Mouse (Mus musculus) liver, postnatal 0 days (tissue): ENCODE results near the gene Il22ra2. TPM values are rescaled to one million over a fixed set of nuclear protein-coding genes. Genes with fewer than 3 reads are reported as not detected.
A peak's percentile ranks its signal among the peaks of the same experiment; 100 is the strongest.

ENCODE experiments used
- ATAC-seq: fragments of 200-750 bp; cut with Nextera tagmentation; 2 replicates; pipeline ENCODE4 v1.8.0; 2017; ENCODE audit warnings: mild to moderate bottlenecking, moderate library complexity
- DNase-seq: peaks from one replicate; pipeline ENCODE4 v3.0.0-alpha.2; 2016
- H3K27ac ChIP-seq: fragments of 300-500 bp; sonication (generic); 2 replicates; pipeline ENCODE4 v1.5.1; 2014; ENCODE audit warnings: antibody characterized with exemption, moderate library complexity, mild to moderate bottlenecking, low read depth
- H3K27me3 ChIP-seq: fragments of 300-500 bp; sonication (generic); 2 replicates; pipeline ENCODE4 v1.6.1; 2014; ENCODE audit warnings: low read length, control low read depth, mixed read lengths; ENCODE audit not compliant: insufficient read depth
- H3K36me3 ChIP-seq: fragments of 300-500 bp; sonication (generic); replicated peaks from 2 replicates; pipeline ENCODE4 v1.6.1; 2014; ENCODE audit warnings: mild to moderate bottlenecking, control low read depth, low read length, moderate library complexity, mixed read lengths; ENCODE audit not compliant: insufficient read depth
- H3K4me1 ChIP-seq: fragments of 300-500 bp; sonication (generic); 2 replicates; pipeline ENCODE4 v1.6.1; 2014; ENCODE audit warnings: antibody characterized with exemption, mild to moderate bottlenecking, control low read depth; ENCODE audit not compliant: insufficient read depth
- H3K4me2 ChIP-seq: fragments of 300-500 bp; sonication (generic); 2 replicates; pipeline ENCODE4 v1.6.1; 2014; ENCODE audit warnings: low read depth, mild to moderate bottlenecking, low read length, moderate library complexity, mixed read lengths
- H3K4me3 ChIP-seq: fragments of 300-500 bp; sonication (generic); 2 replicates; pipeline ENCODE4 v1.5.1; 2014; ENCODE audit warnings: low read depth, low read length
- H3K9ac ChIP-seq: fragments of 300-500 bp; sonication (generic); replicated peaks from 2 replicates; pipeline ENCODE4 v1.6.1; 2014; ENCODE audit warnings: mild to moderate bottlenecking, moderate library complexity
- H3K9me3 ChIP-seq: fragments of 300-500 bp; sonication (generic); 2 replicates; pipeline ENCODE4 v1.6.1; 2016; ENCODE audit warnings: mild to moderate bottlenecking, control low read depth, low read length, mixed read lengths
- CTCF ChIP-seq: sonication (generic); IDR thresholded peaks from 2 replicates; pipeline ENCODE4 v1.5.1; 2016; ENCODE audit warnings: antibody characterized with exemption, low read depth
- EP300 ChIP-seq: IDR thresholded peaks from 2 replicates; pipeline ENCODE4 v1.6.1; 2016; ENCODE audit warnings: antibody characterized with exemption, low read depth, mild to moderate bottlenecking
- WGBS: fragments of 180-500 bp; shearing (Covaris S2); extraction: QIAGEN DNeasy Blood & Tissue Kit; methylation state at CpG from one replicate; pipeline ENCODE4 v1.1.7; 2014; ENCODE audit not compliant: insufficient replicate concordance; 5-methylcytosine and 5-hydroxymethylcytosine counted together
- polyA plus RNA-seq: library from polyadenylated mRNA; unstranded; fragments of >200 nt; fragmentation: Nextera tagmentation; extraction: Ambion mirVana; gene quantifications from 2 replicates; pipeline ENCODE4 v1.2.1, GENCODE M21; 2015

The Il22ra2 gene
- polyA plus RNA-seq, 1 experiment from 2014 or later = 0.06 TPM

DNA sequence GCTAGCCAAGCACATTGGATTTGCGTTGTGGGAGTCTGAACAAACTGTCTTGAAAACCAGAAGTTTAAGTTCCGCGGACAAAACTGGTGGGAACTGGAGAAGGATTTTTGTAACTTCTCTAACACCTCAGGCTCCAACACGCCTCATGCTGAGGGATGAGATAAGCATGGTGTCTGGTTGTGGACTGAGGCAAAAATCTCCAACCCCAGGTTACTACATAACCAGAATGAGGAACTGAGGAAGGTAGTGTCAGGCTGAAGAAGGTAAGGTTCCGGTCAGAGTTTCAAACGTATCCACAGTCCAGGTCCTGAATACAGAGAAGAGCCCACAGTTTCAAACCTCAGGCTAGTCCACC, 30.5 kb upstream of the Il22ra2 start:
- no peak for DNase-seq
- H3K27me3 ChIP-seq = no peaks in the 10 kb centered on the region
- no peak overlapping the region for H3K9ac ChIP-seq
- H3K4me1 ChIP-seq = peaks cover 30% of the 10 kb centered on the region
- peak overlapping the region; percentile 64 for H3K4me3 ChIP-seq
- H3K27ac ChIP-seq = peak overlapping the region; percentile 89
- H3K4me2 ChIP-seq = peak overlapping the region; percentile 78
- no peak for TF ChIP-seq EP300
- no peak for TF ChIP-seq CTCF
- peak; percentile 47 for ATAC-seq
- 14% methylated on average over 6 of the region's 6 CpGs for WGBS
- no peaks in the 10 kb centered on the region for H3K36me3 ChIP-seq
- no peaks in the 10 kb centered on the region for H3K9me3 ChIP-seq

DNA sequence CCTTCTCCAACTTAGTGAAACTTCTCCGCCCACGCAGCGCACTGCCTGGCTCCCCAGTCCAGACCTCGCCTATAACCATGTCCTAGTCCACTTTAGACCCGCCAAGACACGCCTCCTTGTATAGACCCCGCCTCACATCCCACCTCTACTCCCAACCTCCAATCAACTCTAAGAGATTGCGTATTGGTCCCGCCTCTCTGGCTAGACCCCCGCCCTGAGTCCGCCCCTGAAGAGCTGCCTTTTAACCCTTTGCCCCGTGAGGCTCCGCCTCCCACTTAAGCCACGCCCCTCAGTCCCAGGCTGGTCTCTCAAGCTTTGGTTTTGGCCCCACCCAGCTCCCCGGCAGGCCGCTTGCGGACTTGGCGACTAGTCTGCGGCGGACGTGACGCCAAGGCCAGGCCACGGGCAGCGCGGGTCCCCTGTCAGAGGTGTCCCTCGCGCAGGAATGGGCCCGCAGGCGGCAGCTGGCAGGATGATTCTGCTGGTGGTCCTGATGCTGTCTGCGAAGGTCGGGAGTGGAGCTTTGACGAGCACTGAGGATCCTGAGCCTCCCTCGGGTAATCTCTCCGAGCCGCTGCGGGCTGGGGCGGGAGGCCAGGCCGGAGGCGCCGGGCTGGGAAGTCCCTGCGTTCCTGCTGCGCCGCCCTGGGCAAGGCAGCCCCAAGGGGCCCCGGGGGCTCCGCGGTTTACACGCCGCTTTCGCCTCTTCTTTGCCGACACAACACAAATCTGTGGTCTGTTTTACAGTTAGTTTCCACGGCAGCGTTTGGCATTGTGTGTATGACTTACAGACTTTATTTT, 30.0 kb upstream of the Il22ra2 start, which contains the start of gene Ifngr1:
Gene Ifngr1, plus strand, starts transcription at position 309 of the 801 bp plus-strand sequence.
- H3K27ac ChIP-seq = peak within 1 kb of the TSS; percentile 89
- H3K36me3 ChIP-seq = no peaks in the 10 kb centered on the region
- H3K4me3 ChIP-seq = peak within 1 kb of the TSS; percentile 64
- ATAC-seq = peak; percentile 97
- under 1% methylated on average over 52 of the region's 52 CpGs for WGBS
- peak within 1 kb of the TSS; percentile 78 for H3K9ac ChIP-seq
- peaks cover 36% of the 10 kb centered on the region for H3K4me1 ChIP-seq
- no peaks in the 10 kb centered on the region for H3K9me3 ChIP-seq
- no peak for TF ChIP-seq EP300
- TF ChIP-seq CTCF = no peak
- peak; percentile 99 for DNase-seq
- H3K4me2 ChIP-seq = peak within 1 kb of the TSS; percentile 78
- H3K27me3 ChIP-seq = no peaks in the 10 kb centered on the region

DNA sequence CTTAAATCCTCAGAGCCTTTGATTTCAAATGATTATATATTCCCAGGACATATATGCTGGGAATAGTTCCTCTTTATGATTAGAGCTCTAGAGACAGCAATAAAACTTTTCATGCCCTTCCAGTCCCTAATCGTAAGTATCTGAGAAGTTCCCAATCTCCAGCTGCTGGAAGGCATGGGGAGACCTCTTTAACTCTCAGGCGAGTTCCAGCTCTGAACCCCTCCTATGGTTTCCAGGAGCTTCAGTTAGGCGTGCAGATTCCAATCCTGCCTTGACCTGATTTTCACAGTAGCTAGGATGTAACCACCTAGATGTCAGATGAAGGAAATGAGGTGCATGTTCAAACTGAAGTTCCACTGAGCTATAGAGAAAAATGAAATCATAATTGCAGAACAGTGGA, 29.2 kb upstream of the Il22ra2 start:
- no peaks in the 10 kb centered on the region for H3K27me3 ChIP-seq
- no peak for DNase-seq
- TF ChIP-seq CTCF = no peak
- TF ChIP-seq EP300 = no peak
- H3K27ac ChIP-seq = peak overlapping the region; percentile 89
- peak overlapping the region; percentile 78 for H3K9ac ChIP-seq
- peak overlapping the region; percentile 78 for H3K4me2 ChIP-seq
- no peaks in the 10 kb centered on the region for H3K36me3 ChIP-seq
- 0% methylated on average over 3 of the region's 3 CpGs for WGBS
- no peaks in the 10 kb centered on the region for H3K9me3 ChIP-seq
- H3K4me1 ChIP-seq = peaks cover 39% of the 10 kb centered on the region
- no peak for ATAC-seq
- H3K4me3 ChIP-seq = peak overlapping the region; percentile 64

DNA sequence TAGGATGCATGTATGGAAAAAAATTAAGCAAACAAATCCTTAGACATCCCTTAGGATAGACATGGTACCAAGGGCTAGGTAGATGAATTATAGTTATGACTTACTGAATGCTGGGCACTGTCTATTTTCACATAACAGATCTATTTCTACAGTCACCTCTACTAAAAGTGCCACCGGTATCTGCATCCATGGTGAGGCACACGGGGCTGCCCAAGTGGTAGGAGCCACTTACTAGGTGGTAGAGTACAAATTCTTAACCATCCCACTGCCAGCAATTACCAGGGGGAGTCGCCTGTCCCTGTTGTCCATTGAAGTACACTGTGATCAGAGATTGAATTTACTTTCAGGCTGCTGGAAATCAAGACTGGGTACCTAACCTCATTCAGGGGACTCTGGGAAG, 28.5 kb upstream of the Il22ra2 start:
- Histone ChIP-seq H3K27ac (peak overlapping the region; percentile 89; the same call in 1 of the 2 replicates), H3K36me3 (peaks cover 2% of the 10 kb centered on the region; the same call in 1 of the 2 replicates), H3K4me1 (peaks cover 39% of the 10 kb centered on the region), H3K9me3 (no peaks in the 10 kb centered on the region), H3K4me3 (peak overlapping the region; percentile 64), H3K27me3 (no peaks in the 10 kb centered on the region), H3K9ac (peak overlapping the region; percentile 78), H3K4me2 (peak overlapping the region; percentile 78)
- ATAC-seq (no peak), DNase-seq (no peak)
- no peak for TF ChIP-seq EP300
- no peak for TF ChIP-seq CTCF
- 58% methylated on average over 3 of the region's 3 CpGs for WGBS

DNA sequence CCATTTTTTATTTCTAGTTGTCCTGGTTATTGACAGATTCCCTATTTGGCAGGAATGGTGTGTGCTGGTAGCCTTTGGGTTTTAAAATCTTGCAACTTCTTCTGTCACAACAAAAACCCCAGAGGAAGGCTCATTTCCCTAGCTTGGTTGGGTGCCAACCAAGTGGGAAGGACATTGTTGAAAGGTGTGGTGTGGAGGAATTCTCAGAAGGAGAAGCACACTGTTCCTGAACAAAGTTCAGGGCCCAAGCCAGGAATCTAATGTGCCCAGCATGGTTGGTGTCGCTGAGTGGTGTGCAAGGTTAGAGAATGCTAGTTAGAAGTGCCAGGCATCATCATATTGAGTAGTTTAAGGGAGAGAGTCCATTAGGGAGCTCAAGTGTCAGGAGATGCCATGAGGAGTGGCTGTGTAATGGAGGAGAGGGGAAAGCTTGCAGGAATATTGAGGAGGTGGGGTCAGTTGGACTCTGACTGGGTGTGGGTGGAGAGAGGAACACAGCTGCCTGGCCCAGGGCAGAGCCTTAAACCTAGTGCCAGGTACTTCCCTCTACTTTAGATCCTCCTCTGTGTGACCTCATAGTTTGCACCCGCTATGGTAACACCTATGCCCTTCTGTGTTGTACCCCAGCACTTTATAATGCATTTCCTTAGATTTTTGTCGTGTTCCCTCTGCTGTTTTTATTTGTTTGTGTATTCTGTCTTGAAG, 27.4 kb upstream of the Il22ra2 start:
- 48% methylated on average over 3 of the region's 3 CpGs for WGBS
- peak overlapping the region; percentile 78 for H3K9ac ChIP-seq
- no peak for ATAC-seq
- H3K4me2 ChIP-seq = peak overlapping the region; percentile 78
- H3K9me3 ChIP-seq = no peaks in the 10 kb centered on the region
- peaks cover 42% of the 10 kb centered on the region for H3K4me1 ChIP-seq
- H3K27ac ChIP-seq = peak overlapping the region; percentile 9
- H3K27me3 ChIP-seq = no peaks in the 10 kb centered on the region
- TF ChIP-seq EP300 = no peak
- no peak for TF ChIP-seq CTCF
- H3K4me3 ChIP-seq = peak overlapping the region; percentile 64
- DNase-seq = no peak
- H3K36me3 ChIP-seq = peaks cover 12% of the 10 kb centered on the region

DNA sequence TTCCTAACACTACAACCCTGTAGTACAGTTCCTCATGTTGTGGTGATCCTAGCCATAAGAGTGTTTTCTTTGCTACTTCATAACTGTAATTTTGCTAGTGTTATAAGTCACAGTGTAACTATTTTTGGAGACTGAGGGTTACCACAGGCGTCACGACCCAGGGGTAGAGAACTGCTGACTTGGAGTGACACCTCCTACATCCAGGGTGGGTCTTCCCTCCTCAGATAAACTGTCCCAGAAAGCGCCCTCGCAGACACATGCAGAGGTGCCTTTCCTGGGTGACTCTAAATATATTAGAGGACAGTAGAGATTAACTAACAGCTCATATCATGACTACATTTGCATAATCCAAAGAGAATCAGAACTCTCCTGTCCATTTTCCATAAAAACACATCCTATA, 24.9 kb upstream of the Il22ra2 start:
- H3K27me3 ChIP-seq = no peaks in the 10 kb centered on the region
- H3K27ac ChIP-seq = no peak overlapping the region
- no peak overlapping the region for H3K9ac ChIP-seq
- no peak for TF ChIP-seq EP300
- TF ChIP-seq CTCF = no peak
- DNase-seq = no peak
- peaks cover 32% of the 10 kb centered on the region for H3K4me1 ChIP-seq
- H3K4me2 ChIP-seq = no peak overlapping the region
- H3K9me3 ChIP-seq = no peaks in the 10 kb centered on the region
- ATAC-seq = no peak
- no peak overlapping the region for H3K4me3 ChIP-seq
- 54% methylated on average over 4 of the region's 4 CpGs for WGBS
- peaks cover 33% of the 10 kb centered on the region for H3K36me3 ChIP-seq
